Mouse (Mus musculus): ENCODE results near the gene Fam81a. TPM values are rescaled to one million over a fixed set of nuclear protein-coding genes. Genes with fewer than 3 reads are reported as not detected.

Fam81a gene
- polyA plus RNA-seq, 1 experiment = 5.0 TPM

- no peak for TF ChIP-seq POLR2A (IDR thresholded peaks at IDR 0.05; ENCODE audit: borderline replicate concordance, extremely low read depth, insufficient read depth, insufficient read length, poor library complexity, severe bottlenecking)
- no peak for TF ChIP-seq CTCF (IDR thresholded peaks at IDR 0.05; ENCODE audit: borderline replicate concordance, extremely low read depth, insufficient read depth, insufficient read length)
- DNase-seq (ENCODE audit: low read depth) = no peak
Observed at GRCm38 (mm10) chr9:70108151-70108550, 34.2 kb downstream of the Fam81a start.

GRCm38 (mm10) chr9:70105573-70105972, 36.8 kb downstream of the Fam81a start:
- TF ChIP-seq CTCF (IDR thresholded peaks at IDR 0.05; ENCODE audit: borderline replicate concordance, extremely low read depth, insufficient read depth, insufficient read length) = no peak
- no peak for TF ChIP-seq POLR2A (IDR thresholded peaks at IDR 0.05; ENCODE audit: borderline replicate concordance, extremely low read depth, insufficient read depth, insufficient read length, poor library complexity, severe bottlenecking)
- DNase-seq (ENCODE audit: low read depth) = no peak

GRCm38 (mm10) chr9:70103106-70103505, 39.3 kb downstream of the Fam81a start:
- peak; percentile 37; the same call in 1 of the 2 replicates for TF ChIP-seq CTCF (IDR thresholded peaks at IDR 0.05; ENCODE audit: borderline replicate concordance, extremely low read depth, insufficient read depth, insufficient read length)
- TF ChIP-seq POLR2A (IDR thresholded peaks at IDR 0.05; ENCODE audit: borderline replicate concordance, extremely low read depth, insufficient read depth, insufficient read length, poor library complexity, severe bottlenecking) = no peak
- peak; percentile 26 for DNase-seq (ENCODE audit: low read depth)

DNA sequence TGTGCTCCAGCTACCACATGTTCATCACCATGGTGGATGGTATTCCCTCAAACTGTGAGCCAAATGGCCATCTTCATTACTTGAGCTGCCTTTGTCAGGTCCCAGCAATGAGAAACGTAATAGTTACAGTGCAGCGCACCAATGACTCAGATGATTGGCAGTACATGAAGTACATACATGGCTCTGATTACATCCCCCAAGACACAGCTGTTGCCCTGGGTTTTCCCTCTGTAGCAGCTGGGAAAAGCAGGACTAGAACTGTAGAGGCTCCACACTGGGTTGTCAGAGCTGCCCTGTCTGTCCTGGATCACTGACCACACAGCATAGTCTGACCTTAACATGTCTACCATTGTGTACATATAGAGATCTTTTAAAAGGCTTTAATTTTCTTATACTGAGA, 44.8 kb downstream of the Fam81a start:
- TF ChIP-seq CTCF (IDR thresholded peaks at IDR 0.05; ENCODE audit: borderline replicate concordance, extremely low read depth, insufficient read depth, insufficient read length) (no peak), POLR2A (IDR thresholded peaks at IDR 0.05; ENCODE audit: borderline replicate concordance, extremely low read depth, insufficient read depth, insufficient read length, poor library complexity, severe bottlenecking) (no peak)
- no peak for DNase-seq (ENCODE audit: low read depth)

- no peak for DNase-seq (ENCODE audit: low read depth)
- TF ChIP-seq POLR2A (IDR thresholded peaks at IDR 0.05; ENCODE audit: borderline replicate concordance, extremely low read depth, insufficient read depth, insufficient read length, poor library complexity, severe bottlenecking) = no peak
- no peak for TF ChIP-seq CTCF (IDR thresholded peaks at IDR 0.05; ENCODE audit: borderline replicate concordance, extremely low read depth, insufficient read depth, insufficient read length)
Observed at GRCm38 (mm10) chr9:70095016-70095415, 47.3 kb downstream of the Fam81a start.

GRCm38 (mm10) chr9:70090541-70090940, 51.8 kb downstream of the Fam81a start:
- TF ChIP-seq CTCF (IDR thresholded peaks at IDR 0.05; ENCODE audit: borderline replicate concordance, extremely low read depth, insufficient read depth, insufficient read length) (no peak), POLR2A (IDR thresholded peaks at IDR 0.05; ENCODE audit: borderline replicate concordance, extremely low read depth, insufficient read depth, insufficient read length, poor library complexity, severe bottlenecking) (no peak)
- DNase-seq (ENCODE audit: low read depth) = no peak

DNA sequence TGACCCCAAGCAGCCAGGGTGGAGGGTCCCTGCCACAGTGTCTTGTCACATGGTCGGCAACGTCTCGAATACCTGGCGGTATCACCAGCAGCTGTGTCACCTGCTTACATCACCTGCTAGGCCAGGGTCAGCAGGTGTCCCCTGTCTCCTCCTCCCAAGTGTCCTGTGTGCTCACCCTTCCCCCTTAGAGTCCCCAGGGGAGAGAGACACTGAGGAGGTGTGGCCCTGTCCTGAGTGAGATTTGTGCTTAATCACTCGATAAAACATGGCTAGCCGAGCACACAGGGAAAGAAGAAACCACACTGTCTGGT, 53.6 kb downstream of the Fam81a start:
- no peak for DNase-seq (ENCODE audit: low read depth)
- TF ChIP-seq POLR2A (IDR thresholded peaks at IDR 0.05; ENCODE audit: borderline replicate concordance, extremely low read depth, insufficient read depth, insufficient read length, poor library complexity, severe bottlenecking) (no peak), CTCF (IDR thresholded peaks at IDR 0.05; ENCODE audit: borderline replicate concordance, extremely low read depth, insufficient read depth, insufficient read length) (no peak)

DNA sequence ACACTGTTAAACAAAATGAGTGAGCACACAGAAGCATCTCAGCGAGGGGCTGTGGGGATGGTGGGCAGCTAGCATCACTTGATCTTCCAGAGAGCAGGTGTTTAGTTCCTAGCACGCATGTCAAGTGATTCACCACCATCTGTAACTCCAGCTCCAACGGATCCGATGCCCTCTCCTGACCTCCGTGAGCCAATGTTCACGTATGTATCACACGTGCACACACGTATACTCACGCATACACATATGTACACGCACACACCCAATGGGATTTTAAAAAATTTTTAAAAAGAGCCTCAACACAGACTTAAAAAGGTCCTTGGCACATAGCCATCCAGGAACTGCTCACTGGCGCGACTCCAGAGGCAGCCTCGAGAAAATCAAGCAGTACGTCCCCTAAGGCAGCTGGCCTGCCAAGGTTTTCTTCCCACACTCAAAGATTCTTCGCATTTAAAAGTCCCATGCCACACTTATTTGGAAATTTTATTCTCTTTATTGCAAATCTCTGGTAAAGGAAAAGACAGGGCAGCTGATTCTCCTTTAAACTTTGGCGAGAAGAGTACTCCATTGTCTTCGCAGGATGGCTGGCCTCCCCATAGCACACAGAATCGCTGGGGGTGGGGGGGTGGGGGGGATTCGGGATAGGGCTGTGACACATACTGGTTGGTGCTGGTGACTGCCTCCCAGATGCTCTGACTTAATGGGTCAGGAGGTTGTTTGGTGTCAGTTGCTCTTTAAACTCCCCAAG, 54.1 kb downstream of the Fam81a start:
- TF ChIP-seq CTCF (IDR thresholded peaks at IDR 0.05; ENCODE audit: borderline replicate concordance, extremely low read depth, insufficient read depth, insufficient read length) (no peak), POLR2A (IDR thresholded peaks at IDR 0.05; ENCODE audit: borderline replicate concordance, extremely low read depth, insufficient read depth, insufficient read length, poor library complexity, severe bottlenecking) (no peak)
- DNase-seq (ENCODE audit: low read depth) = peak; percentile 72

GRCm38 (mm10) chr9:70087379-70087778, 55.0 kb downstream of the Fam81a start:
- TF ChIP-seq POLR2A (IDR thresholded peaks at IDR 0.05; ENCODE audit: borderline replicate concordance, extremely low read depth, insufficient read depth, insufficient read length, poor library complexity, severe bottlenecking) = no peak
- no peak for TF ChIP-seq CTCF (IDR thresholded peaks at IDR 0.05; ENCODE audit: borderline replicate concordance, extremely low read depth, insufficient read depth, insufficient read length)

GRCm38 (mm10) chr9:70086091-70086490, 56.3 kb downstream of the Fam81a start:
- DNase-seq (ENCODE audit: low read depth) = peak; percentile 12
- no peak for TF ChIP-seq POLR2A (IDR thresholded peaks at IDR 0.05; ENCODE audit: borderline replicate concordance, extremely low read depth, insufficient read depth, insufficient read length, poor library complexity, severe bottlenecking)
- no peak for TF ChIP-seq CTCF (IDR thresholded peaks at IDR 0.05; ENCODE audit: borderline replicate concordance, extremely low read depth, insufficient read depth, insufficient read length)

More at GRCm38 (mm10) chr9:70087379-70087778, 55.0 kb downstream of the Fam81a start:
- no peak for DNase-seq (ENCODE audit: low read depth)

DNA sequence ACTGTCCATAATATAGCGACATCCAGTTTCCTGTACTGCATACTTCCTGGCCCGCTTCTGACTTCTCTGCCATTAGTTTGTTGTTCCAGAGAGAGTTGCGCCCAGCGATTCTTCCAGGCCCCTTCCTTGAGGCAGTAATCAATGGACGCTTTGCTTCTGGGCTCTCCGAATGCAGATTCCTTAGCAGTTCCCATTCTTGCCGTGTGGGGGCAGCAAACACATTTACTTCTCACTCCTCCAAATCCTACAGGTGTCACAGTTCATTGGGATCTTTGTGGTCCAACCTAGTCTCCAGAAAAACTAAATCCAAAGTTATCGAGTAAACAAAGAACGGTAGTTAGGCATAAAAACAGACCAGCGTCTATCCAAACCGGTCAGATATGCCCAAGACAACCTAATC, 58.3 kb downstream of the Fam81a start:
- no peak for TF ChIP-seq POLR2A (IDR thresholded peaks at IDR 0.05; ENCODE audit: borderline replicate concordance, extremely low read depth, insufficient read depth, insufficient read length, poor library complexity, severe bottlenecking)
- TF ChIP-seq CTCF (IDR thresholded peaks at IDR 0.05; ENCODE audit: borderline replicate concordance, extremely low read depth, insufficient read depth, insufficient read length) = peak; percentile 68; the same call in 1 of the 2 replicates

More for the DNA sequence above, 58.3 kb downstream of the Fam81a start:
- peak; percentile 53 for DNase-seq (ENCODE audit: low read depth)
